In genomic region chr12:29655673-29656072, GRCm38 (mm10) we compare ENCODE assay signal across 17 mouse cellular contexts.
DNase-seq lines count a peak whose midpoint lies in the region; ATAC-seq lines count a peak whose summit lies in the region.
"Had no signal": no experiment of that assay in that cellular context is flagged by ENCODE, and none has a peak within 500 bp of the region (broad histone marks: within the 10 kb centered on the region; RNA-seq: fewer than 3 reads in every experiment).

No protein-coding gene starts in this region.

- no peaks in the 10 kb centered on the region for H3K9me3 ChIP-seq in forebrain, embryonic 15.5 days
- no peaks in the 10 kb centered on the region for H3K9me3 ChIP-seq in hindbrain, embryonic 14.5 days (ENCODE audit: control insufficient read depth, low read length)
- no peaks in the 10 kb centered on the region for H3K9me3 ChIP-seq in neural tube, embryonic 14.5 days (ENCODE audit: control insufficient read depth, low read length)

- ATAC-seq in forebrain, embryonic 15.5 days (replicated peaks) = no peak; the same call in 1 of the 2 replicates
- no peak for ATAC-seq in hindbrain, embryonic 14.5 days (ENCODE audit: low FRiP score)
- ATAC-seq in neural tube, embryonic 14.5 days (ENCODE audit: low read depth) = no peak
- ATAC-seq: CD4-positive, CD25-positive, alpha-beta regulatory T cell, adult 4 months; intestine, postnatal 0 days had no signal

- no peaks in the 10 kb centered on the region for H3K36me3 ChIP-seq in forebrain, embryonic 15.5 days
- no peaks in the 10 kb centered on the region for H3K36me3 ChIP-seq in hindbrain, embryonic 14.5 days (replicated peaks; ENCODE audit: control insufficient read depth, insufficient read depth)
- H3K36me3 ChIP-seq in neural tube, embryonic 14.5 days (ENCODE audit: control insufficient read depth, insufficient read depth, low read length) = no peaks in the 10 kb centered on the region

- peak; percentile 35 for DNase-seq in layer of hippocampus, adult 9-11 months
- DNase-seq in layer of hippocampus, postnatal 14 days (ENCODE audit: low spot score in 2 of 2) = no peak
- DNase-seq in hindbrain, embryonic 14.5 days (ENCODE audit: low spot score) = no peak
- no peak for DNase-seq in gastrocnemius, postnatal 4 days (ENCODE audit: low spot score in 2 of 2)
- no peak for DNase-seq in cerebellum, adult 11-12 months
- DNase-seq: adrenal gland, postnatal 25 days; cerebellum, adult 9-11 months; heart, adult 18-20 months; lung, embryonic 14.5 days; right cerebral cortex, postnatal 4 days; thymus, adult 18-20 months had no signal

- peak overlapping the region; percentile 95 for H3K27ac ChIP-seq in forebrain, embryonic 15.5 days (replicated peaks)
- H3K27ac ChIP-seq in hindbrain, embryonic 14.5 days = peak overlapping the region; percentile 91
- peak overlapping the region; percentile 78 for H3K27ac ChIP-seq in neural tube, embryonic 14.5 days (ENCODE audit: low read depth, low read length)
- H3K27ac ChIP-seq: kidney, postnatal 0 days had no signal

- H3K4me1 ChIP-seq in forebrain, embryonic 15.5 days = peaks cover 42% of the 10 kb centered on the region
- H3K4me1 ChIP-seq in hindbrain, embryonic 14.5 days (replicated peaks; ENCODE audit: control insufficient read depth, insufficient read depth, low read length) = peaks cover 46% of the 10 kb centered on the region
- peaks cover 32% of the 10 kb centered on the region for H3K4me1 ChIP-seq in neural tube, embryonic 14.5 days (ENCODE audit: control insufficient read depth, insufficient read depth, low read length)

- H3K4me2 ChIP-seq in forebrain, embryonic 15.5 days (replicated peaks) = no peak overlapping the region
- H3K4me2 ChIP-seq in hindbrain, embryonic 14.5 days (replicated peaks) = peak overlapping the region; percentile 18
- no peak overlapping the region for H3K4me2 ChIP-seq in neural tube, embryonic 14.5 days (ENCODE audit: low read depth, low read length)
- H3K4me2 ChIP-seq: lung, embryonic 14.5 days had no signal

- no peaks in the 10 kb centered on the region for H3K27me3 ChIP-seq in forebrain, embryonic 15.5 days
- no peaks in the 10 kb centered on the region for H3K27me3 ChIP-seq in hindbrain, embryonic 14.5 days (ENCODE audit: control insufficient read depth, insufficient read depth, low read length)
- no peaks in the 10 kb centered on the region for H3K27me3 ChIP-seq in neural tube, embryonic 14.5 days (ENCODE audit: control insufficient read depth, insufficient read depth, low read length)

- peak overlapping the region; percentile 10 for H3K9ac ChIP-seq in forebrain, embryonic 15.5 days (replicated peaks)
- peak overlapping the region; percentile 18 for H3K9ac ChIP-seq in hindbrain, embryonic 14.5 days
- no peak overlapping the region for H3K9ac ChIP-seq in neural tube, embryonic 14.5 days (replicated peaks; ENCODE audit: low read depth, low read length)
- H3K9ac ChIP-seq: lung, embryonic 14.5 days had no signal

- WGBS in forebrain, embryonic 15.5 days = 65% methylated on average over 12 of the region's 12 CpGs
- 57% methylated on average over 12 of the region's 12 CpGs for WGBS in hindbrain, embryonic 14.5 days
- 68% methylated on average over 12 of the region's 12 CpGs for WGBS in neural tube, embryonic 14.5 days

- H3K4me3 ChIP-seq in forebrain, embryonic 15.5 days = no peak overlapping the region
- H3K4me3 ChIP-seq in hindbrain, embryonic 14.5 days (replicated peaks; ENCODE audit: low read length) = no peak overlapping the region
- H3K4me3 ChIP-seq in neural tube, embryonic 14.5 days (ENCODE audit: low read depth, low read length) = no peak overlapping the region
- H3K4me3 ChIP-seq: myocyte had no signal
